Mouse (Mus musculus) limb, embryonic 14.5 days (tissue): Measurements from ENCODE around the gene Snorc. TPM values are rescaled to one million over a fixed set of nuclear protein-coding genes. Genes with fewer than 3 reads are reported as not detected.
A peak's percentile ranks its signal among the peaks of the same experiment; 100 is the strongest.
"Not testable (repeated sequence)": the region's sequence is repeated elsewhere in the genome, so short reads cannot be mapped to it uniquely, and the experiment has no call there.

Source experiments
- ATAC-seq: fragments of 200-750 bp; cut with Nextera tagmentation; 2 replicates; pipeline ENCODE4 v1.8.0; 2017; ENCODE audit warnings: low read depth, moderate number of reproducible peaks, moderate TSS enrichment; ENCODE audit not compliant: low FRiP score
- DNase-seq: peaks from one replicate; pipeline ENCODE4 v3.0.0-alpha.2; 2015; ENCODE audit warnings: low spot score
- H3K27ac ChIP-seq: fragments of 300-500 bp; sonication (generic); replicated peaks from 2 replicates; pipeline ENCODE4 v1.5.1; 2014; ENCODE audit warnings: low read depth, mild to moderate bottlenecking, low read length, moderate library complexity, mixed read lengths
- H3K27me3 ChIP-seq: fragments of 300-500 bp; sonication (generic); 2 replicates; pipeline ENCODE4 v1.6.1; 2014; ENCODE audit warnings: low read length, mixed read lengths; ENCODE audit not compliant: control insufficient read depth, insufficient read depth
- H3K36me3 ChIP-seq: fragments of 300-500 bp; sonication (generic); 2 replicates; pipeline ENCODE4 v1.6.1; 2014; ENCODE audit warnings: mild to moderate bottlenecking, low read length, moderate library complexity, mixed read lengths; ENCODE audit not compliant: control insufficient read depth, insufficient read depth
- H3K4me1 ChIP-seq: fragments of 300-500 bp; sonication (generic); 2 replicates; pipeline ENCODE4 v1.6.1; 2014; ENCODE audit warnings: antibody characterized with exemption, low read length, mixed read lengths; ENCODE audit not compliant: control insufficient read depth, insufficient read depth
- H3K4me2 ChIP-seq: fragments of 300-500 bp; sonication (generic); replicated peaks from 2 replicates; pipeline ENCODE4 v1.6.1; 2014; ENCODE audit warnings: low read depth, mild to moderate bottlenecking, low read length, moderate library complexity; ENCODE audit not compliant: severe bottlenecking
- H3K4me3 ChIP-seq: fragments of 300-500 bp; sonication (generic); replicated peaks from 2 replicates; pipeline ENCODE4 v1.5.1; 2014; ENCODE audit warnings: low read length
- H3K9ac ChIP-seq: fragments of 300-500 bp; sonication (generic); 2 replicates; pipeline ENCODE4 v1.6.1; 2014; ENCODE audit warnings: mild to moderate bottlenecking, low read depth, low read length, moderate library complexity; ENCODE audit not compliant: severe bottlenecking
- H3K9me3 ChIP-seq: fragments of 300-500 bp; sonication (generic); 2 replicates; pipeline ENCODE4 v1.6.1; 2016; ENCODE audit warnings: low read length; ENCODE audit not compliant: control insufficient read depth
- POLR2A ChIP-seq: fragments of 200-500 bp; IDR thresholded peaks from 2 replicates; pipeline ENCODE4 v1.8.0; 2012; ENCODE audit warnings: inconsistent platforms, mild to moderate bottlenecking, moderate library complexity, borderline replicate concordance; ENCODE audit not compliant: insufficient read depth, insufficient read length; ENCODE audit errors: extremely low read depth
- WGBS: fragments of 180-500 bp; shearing (Covaris S2); extraction: QIAGEN DNeasy Blood & Tissue Kit; methylation state at CpG from one replicate; pipeline ENCODE4 v1.1.7; 2014; 5-methylcytosine and 5-hydroxymethylcytosine counted together
- polyA plus RNA-seq, 2 experiments: library from polyadenylated mRNA; depleted of rRNA in 1 of 2; stranded (reverse) in 1 of 2; unstranded in 1 of 2; fragments of >200 nt; fragmentation: Nextera tagmentation in 1 of 2; extraction: Ambion mirVana in 1 of 2; gene quantifications; 2 replicates each; pipeline versions ENCODE4 v1.2.1 to v1.2.3; 2012 to 2014

Snorc gene
- 204 and 319 TPM in 2 replicates for polyA plus RNA-seq (2012; rRNA removed)
- polyA plus RNA-seq (2014; fragmentation: Nextera tagmentation; extraction: Ambion mirVana), result 53.9 and 69.9 TPM in 2 replicates

- 46% methylated on average over 9 of the region's 10 CpGs for WGBS
- H3K27ac ChIP-seq, result peak within 1 kb of the TSS; percentile 58
- ATAC-seq, result not testable (repeated sequence)
These were observed at the start of gene Snorc for GRCm38 (mm10) chr1:87469971-87470370. TSS of gene Snorc (plus strand) at chr1:87470271.

GRCm38 (mm10) chr1:87435125-87435524 lies 34.9 kb upstream of the Snorc start:
- ATAC-seq, result no peak
- peaks cover 76% of the 10 kb centered on the region for H3K36me3 ChIP-seq
- 93% methylated on average over 2 of the region's 2 CpGs for WGBS

More at GRCm38 (mm10) chr1:87469971-87470370, at the start of gene Snorc:
- H3K9me3 ChIP-seq, H3K36me3 ChIP-seq, H3K4me1 ChIP-seq, H3K27me3 ChIP-seq, DNase-seq, H3K4me2 ChIP-seq: not testable (repeated sequence)
- Histone ChIP-seq H3K4me3 (0 out of 2 replicates have a peak within 1 kb of the TSS, but pooled peaks have one; percentile 5), H3K9ac (peak within 1 kb of the TSS; percentile 16; the same call in 1 of the 2 replicates)

GRCm38 (mm10) chr1:87436583-87436982 lies 33.5 kb upstream of the Snorc start:
- no peak overlapping the region for H3K27ac ChIP-seq
- no peak overlapping the region for H3K4me2 ChIP-seq
- no peak for TF ChIP-seq POLR2A
- H3K4me3 ChIP-seq, result no peak overlapping the region
- H3K27me3 ChIP-seq, result no peaks in the 10 kb centered on the region
- 80% methylated on average over 6 of the region's 6 CpGs for WGBS
- H3K9ac ChIP-seq, result no peak overlapping the region
- ATAC-seq (no peak), DNase-seq (no peak)
- no peaks in the 10 kb centered on the region for H3K9me3 ChIP-seq
- H3K4me1 ChIP-seq, result no peaks in the 10 kb centered on the region
- H3K36me3 ChIP-seq, result peaks cover 76% of the 10 kb centered on the region

More at GRCm38 (mm10) chr1:87435125-87435524, 34.9 kb upstream of the Snorc start:
- Histone ChIP-seq H3K4me3 (no peak overlapping the region), H3K9ac (no peak overlapping the region), H3K27me3 (no peaks in the 10 kb centered on the region), H3K4me1 (no peaks in the 10 kb centered on the region), H3K9me3 (no peaks in the 10 kb centered on the region), H3K27ac (no peak overlapping the region), H3K4me2 (no peak overlapping the region)
- TF ChIP-seq POLR2A, result no peak
- no peak for DNase-seq

- 30% methylated on average over 5 of the region's 5 CpGs for WGBS
- H3K4me1 ChIP-seq, result no peaks in the 10 kb centered on the region
- no peak overlapping the region for H3K9ac ChIP-seq
- no peak overlapping the region for H3K4me2 ChIP-seq
- DNase-seq (peak; percentile 84), ATAC-seq (no peak)
- no peak overlapping the region for H3K4me3 ChIP-seq
- no peak overlapping the region for H3K27ac ChIP-seq
- no peaks in the 10 kb centered on the region for H3K9me3 ChIP-seq
- H3K36me3 ChIP-seq, result peaks cover 80% of the 10 kb centered on the region
- TF ChIP-seq POLR2A, result no peak
- no peaks in the 10 kb centered on the region for H3K27me3 ChIP-seq
These were observed 22.6 kb upstream of the Snorc start for GRCm38 (mm10) chr1:87447183-87448104.

GRCm38 (mm10) chr1:87449432-87449831 lies 20.6 kb upstream of the Snorc start:
- DNase-seq (no peak), ATAC-seq (no peak)
- no peaks in the 10 kb centered on the region for H3K9me3 ChIP-seq
- no peak overlapping the region for H3K4me3 ChIP-seq
- no peak overlapping the region for H3K4me2 ChIP-seq
- H3K27me3 ChIP-seq, result no peaks in the 10 kb centered on the region
- H3K9ac ChIP-seq, result no peak overlapping the region
- TF ChIP-seq POLR2A, result no peak
- no peaks in the 10 kb centered on the region for H3K4me1 ChIP-seq
- WGBS, result 86% methylated on average over 4 of the region's 4 CpGs
- no peak overlapping the region for H3K27ac ChIP-seq
- H3K36me3 ChIP-seq, result peaks cover 62% of the 10 kb centered on the region
